Mouse (Mus musculus): ENCODE data around the gene Pmf1.
"Not testable (repeated sequence)": the region's sequence is repeated elsewhere in the genome, so short reads cannot be mapped to it uniquely, and the experiment has no call there.

Pmf1 gene

GRCm38 (mm10) chr3:88395742-88396141 is 14.4 kb downstream of the Pmf1 start:
- DNase-seq (ENCODE audit: low spot score in 2 of 2): no peak

GRCm38 (mm10) chr3:88395288-88395687 is 14.8 kb downstream of the Pmf1 start:
- DNase-seq (ENCODE audit: low spot score in 2 of 2): no peak

GRCm38 (mm10) chr3:88393776-88394375 is 16.3 kb downstream of the Pmf1 start:
- no peak for DNase-seq (ENCODE audit: low spot score in 2 of 2)

- no peak for DNase-seq (ENCODE audit: low spot score in 2 of 2)
These were observed 25.8 kb downstream of the Pmf1 start, which contains the start of gene Bglap for GRCm38 (mm10) chr3:88384364-88384763. Gene Bglap (minus strand): TSS chr3:88384464.

GRCm38 (mm10) chr3:88382383-88382782 is 27.7 kb downstream of the Pmf1 start:
- DNase-seq (ENCODE audit: low spot score in 2 of 2): not testable (repeated sequence)

GRCm38 (mm10) chr3:88381389-88382315 is 28.5 kb downstream of the Pmf1 start:
- DNase-seq (ENCODE audit: low spot score in 2 of 2): not testable (repeated sequence)

GRCm38 (mm10) chr3:88378599-88378998 is 31.5 kb downstream of the Pmf1 start, which contains the start of gene Bglap2:
Gene Bglap2 (minus strand): TSS chr3:88378699.
- not testable (repeated sequence) for DNase-seq (ENCODE audit: low spot score in 2 of 2)

- DNase-seq (ENCODE audit: low spot score in 2 of 2): not testable (repeated sequence)
These were observed 33.5 kb downstream of the Pmf1 start for GRCm38 (mm10) chr3:88376644-88377043.

GRCm38 (mm10) chr3:88375750-88376626 is 34.1 kb downstream of the Pmf1 start:
- not testable (repeated sequence) for DNase-seq (ENCODE audit: low spot score in 2 of 2)

GRCm38 (mm10) chr3:88372643-88373042 is 37.5 kb downstream of the Pmf1 start, which contains the start of gene Bglap3:
Gene Bglap3 (minus strand): TSS chr3:88372743.
- not testable (repeated sequence) for DNase-seq (ENCODE audit: low spot score in 2 of 2)

GRCm38 (mm10) chr3:88368511-88368910 is 41.6 kb downstream of the Pmf1 start:
- not testable (repeated sequence) for DNase-seq (ENCODE audit: low spot score in 2 of 2)

- not testable (repeated sequence) for DNase-seq (ENCODE audit: low spot score in 2 of 2)
These were observed 42.6 kb downstream of the Pmf1 start for GRCm38 (mm10) chr3:88367517-88367916.

GRCm38 (mm10) chr3:88366830-88367428 is 43.2 kb downstream of the Pmf1 start:
- DNase-seq (ENCODE audit: low spot score in 2 of 2): peak; percentile 61 to 69

GRCm38 (mm10) chr3:88365705-88366361 is 44.3 kb downstream of the Pmf1 start:
- DNase-seq (ENCODE audit: low spot score in 2 of 2): peak in 1 of 2 experiments; percentile 28

- no peak for DNase-seq (ENCODE audit: low spot score in 2 of 2)
These were observed 45.8 kb downstream of the Pmf1 start, which contains the start of gene Paqr6 for GRCm38 (mm10) chr3:88364337-88364736. Gene Paqr6 (plus strand): TSS chr3:88364584.

GRCm38 (mm10) chr3:88363700-88364099 is 46.4 kb downstream of the Pmf1 start:
- DNase-seq (ENCODE audit: low spot score in 2 of 2): peak; percentile 38 to 50

GRCm38 (mm10) chr3:88361612-88362313 is 48.4 kb downstream of the Pmf1 start:
- no peak for DNase-seq (ENCODE audit: low spot score in 2 of 2)

GRCm38 (mm10) chr3:88361096-88361495 is 49.0 kb downstream of the Pmf1 start:
- no peak for DNase-seq (ENCODE audit: low spot score in 2 of 2)

- DNase-seq (ENCODE audit: low spot score in 2 of 2): no peak
These were observed 50.1 kb downstream of the Pmf1 start for GRCm38 (mm10) chr3:88359989-88360388.

GRCm38 (mm10) chr3:88359584-88359983 is 50.5 kb downstream of the Pmf1 start:
- DNase-seq (ENCODE audit: low spot score in 2 of 2): no peak

All from right cerebral cortex, postnatal 36 days (tissue).